Mouse (Mus musculus) ES-E14 (cell line): Measurements from ENCODE around the gene Haus2. TPM values are rescaled to one million over a fixed set of nuclear protein-coding genes. Genes with fewer than 3 reads are reported as not detected.

Experiments
- DNase-seq: peaks from one replicate; pipeline ENCODE4 v3.0.0-alpha.2; 2013; ENCODE audit warnings: low read depth, low spot score
- H3K27ac ChIP-seq: 2 replicates; pipeline ENCODE4 v1.5.1; 2012; ENCODE audit warnings: low read depth, mild to moderate bottlenecking, low read length, moderate library complexity, mixed read lengths; ENCODE audit not compliant: poor library complexity, insufficient read depth, severe bottlenecking
- H3K36me3 ChIP-seq: 2 replicates; pipeline ENCODE4 v1.6.1; 2012; ENCODE audit warnings: mild to moderate bottlenecking, low read length, moderate library complexity, mixed read lengths; ENCODE audit not compliant: control insufficient read depth, poor library complexity, insufficient read depth, severe bottlenecking
- H3K4me1 ChIP-seq, 2 experiments: fragments of 150-350 bp in 1 of 2; sonication (generic) in 1 of 2; 2 replicates each; pipeline ENCODE4 v1.6.1; 2012; ENCODE audit warnings: low read length in 2 of 2, mild to moderate bottlenecking in 1 of 2, mixed read lengths in 1 of 2; ENCODE audit not compliant: control insufficient read depth in 2 of 2, insufficient read depth in 2 of 2, poor library complexity in 1 of 2
- H3K4me3 ChIP-seq, 2 experiments: fragments of 150-350 bp in 1 of 2; sonication (generic) in 1 of 2; 2 replicates each; pipeline ENCODE4 v1.5.1; 2012; ENCODE audit warnings: low read length in 2 of 2, low read depth in 1 of 2, mild to moderate bottlenecking in 1 of 2, mixed read lengths in 1 of 2; ENCODE audit not compliant: insufficient read depth in 1 of 2, poor library complexity in 1 of 2, severe bottlenecking in 1 of 2
- H3K9ac ChIP-seq: 2 replicates; pipeline ENCODE4 v1.6.1; 2012; ENCODE audit warnings: low read depth, mild to moderate bottlenecking, low read length, mixed read lengths; ENCODE audit not compliant: poor library complexity, insufficient read depth, severe bottlenecking
- H3K9me3 ChIP-seq: fragments of 150-350 bp; sonication (generic); 2 replicates; pipeline ENCODE4 v1.6.1; 2012; ENCODE audit warnings: low read depth, mild to moderate bottlenecking, low read length; ENCODE audit not compliant: control insufficient read depth, insufficient read depth
- CHD2 ChIP-seq: IDR thresholded peaks from 2 replicates; pipeline ENCODE4 v1.6.1; 2014; ENCODE audit warnings: mild to moderate bottlenecking, low read depth, low read length, inconsistent platforms
- HCFC1 ChIP-seq: IDR thresholded peaks from 2 replicates; pipeline ENCODE4 v1.6.1; 2012; ENCODE audit warnings: low read length, inconsistent platforms, borderline replicate concordance; ENCODE audit not compliant: insufficient read depth
- MAFK ChIP-seq: IDR thresholded peaks from 2 replicates; pipeline ENCODE4 v1.6.1; 2014; ENCODE audit warnings: mild to moderate bottlenecking, low read depth, low read length, inconsistent platforms; ENCODE audit not compliant: insufficient read depth
- ZC3H11A ChIP-seq: IDR thresholded peaks from 2 replicates; pipeline ENCODE4 v1.6.1; 2012; ENCODE audit warnings: low read depth, mild to moderate bottlenecking, inconsistent platforms, low read length, borderline replicate concordance
- ZNF384 ChIP-seq: IDR thresholded peaks from 2 replicates; pipeline ENCODE4 v1.6.1; 2012; ENCODE audit warnings: low read depth, low read length, inconsistent platforms
- in situ Hi-C, 2 experiments: fragments of 600-800 bp; cut with MboI; formaldehyde crosslinking; loops; one replicate each; pipeline ENCODE4 v1.15.1; 2025; ENCODE audit warnings: low sequenced_read_pairs in 2 of 2, inconsistent platforms in 1 of 2; ENCODE audit not compliant: unreplicated experiment in 2 of 2
- total RNA-seq: library from RNA; depleted of rRNA; stranded (reverse); fragments of 300-350 nt; gene quantifications from 2 replicates; pipeline ENCODE4 v1.2.3, GENCODE M21; 2012

The Haus2 gene
- total RNA-seq, 1 experiment, result 18.6 TPM

DNA sequence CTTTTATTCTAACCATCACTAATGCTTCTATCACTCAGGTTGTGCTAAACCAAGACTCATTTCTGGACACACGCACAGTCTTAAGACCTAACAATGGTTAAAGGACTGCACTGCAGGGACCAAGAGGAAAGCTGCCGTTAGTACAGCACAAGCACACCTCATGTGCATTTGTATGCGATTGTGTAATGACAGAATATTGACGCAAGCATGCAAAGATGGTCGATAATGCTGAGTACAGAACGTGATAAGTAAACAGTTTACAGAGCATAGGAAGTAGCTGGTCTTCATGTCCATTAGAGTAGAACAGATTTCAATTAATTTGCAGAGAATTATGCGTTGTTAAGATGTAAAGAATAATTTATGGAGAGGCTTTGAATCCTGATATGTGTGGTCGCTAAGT lies 31.7 kb downstream of the Haus2 start:
- Histone ChIP-seq H3K9me3 (no peaks in the 10 kb centered on the region), H3K4me1 (no peaks in the 10 kb centered on the region), H3K27ac (no peak overlapping the region), H3K36me3 (no peaks in the 10 kb centered on the region), H3K4me3 (no peak overlapping the region), H3K9ac (no peak overlapping the region)
- TF ChIP-seq MAFK (no peak), ZC3H11A (no peak), ZNF384 (no peak), HCFC1 (no peak)
- in situ Hi-C loops, result no loop called here
- no peak for DNase-seq

DNA sequence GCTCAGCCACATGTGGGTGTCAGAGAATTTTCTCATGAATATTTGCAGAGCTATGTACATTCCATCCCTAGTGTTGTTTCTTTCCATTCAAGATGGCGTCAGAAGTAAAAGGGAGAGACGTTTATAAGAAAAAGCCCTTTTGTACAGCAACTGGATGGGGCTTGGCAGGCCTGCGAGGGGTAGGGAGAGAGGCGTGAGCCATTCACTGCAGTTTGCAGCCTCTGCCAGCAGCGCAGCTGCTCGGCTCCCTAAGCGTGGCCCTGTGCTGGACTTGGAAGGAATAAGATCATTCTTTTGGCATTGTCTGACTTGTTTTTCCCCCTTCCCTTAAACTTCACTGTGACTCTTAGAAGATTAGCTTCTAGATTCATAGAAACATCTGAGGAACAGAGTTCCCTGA lies 34.7 kb downstream of the Haus2 start:
- H3K36me3 ChIP-seq, result no peaks in the 10 kb centered on the region
- H3K4me3 ChIP-seq, result no peak overlapping the region
- DNase-seq, result no peak
- no peaks in the 10 kb centered on the region for H3K4me1 ChIP-seq
- no peak overlapping the region for H3K27ac ChIP-seq
- in situ Hi-C loops, result no loop called here
- no peaks in the 10 kb centered on the region for H3K9me3 ChIP-seq
- H3K9ac ChIP-seq, result no peak overlapping the region
- TF ChIP-seq ZC3H11A (no peak), CHD2 (no peak)

DNA sequence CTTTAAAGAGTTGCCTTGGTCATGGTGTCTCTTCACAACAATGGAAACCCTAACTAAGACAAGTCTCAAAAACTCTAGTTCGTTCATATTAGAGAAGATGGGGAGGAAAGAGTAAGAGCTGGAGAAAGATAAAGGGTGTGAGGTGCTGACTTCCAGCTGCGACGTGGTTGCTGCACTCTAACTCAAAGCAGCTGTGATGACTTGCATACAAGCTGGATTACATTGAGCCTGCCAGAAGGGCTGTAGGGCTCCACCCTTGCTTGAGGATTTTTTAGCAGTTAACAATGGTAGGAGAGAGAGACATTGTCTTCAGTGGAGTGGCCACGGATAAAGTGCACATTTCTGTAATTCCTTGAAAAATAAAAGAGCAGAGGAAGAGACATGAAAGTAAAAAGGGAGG lies 37.6 kb downstream of the Haus2 start:
- Histone ChIP-seq H3K9me3 (no peaks in the 10 kb centered on the region), H3K4me1 (no peaks in the 10 kb centered on the region), H3K4me3 (no peak overlapping the region), H3K27ac (no peak overlapping the region), H3K9ac (no peak overlapping the region), H3K36me3 (no peaks in the 10 kb centered on the region)
- TF ChIP-seq CHD2, result no peak
- TF ChIP-seq ZNF384, result no peak
- no peak for TF ChIP-seq HCFC1
- TF ChIP-seq ZC3H11A, result no peak
- no peak for TF ChIP-seq MAFK
- in situ Hi-C loops, result no loop called here
- no peak for DNase-seq

DNA sequence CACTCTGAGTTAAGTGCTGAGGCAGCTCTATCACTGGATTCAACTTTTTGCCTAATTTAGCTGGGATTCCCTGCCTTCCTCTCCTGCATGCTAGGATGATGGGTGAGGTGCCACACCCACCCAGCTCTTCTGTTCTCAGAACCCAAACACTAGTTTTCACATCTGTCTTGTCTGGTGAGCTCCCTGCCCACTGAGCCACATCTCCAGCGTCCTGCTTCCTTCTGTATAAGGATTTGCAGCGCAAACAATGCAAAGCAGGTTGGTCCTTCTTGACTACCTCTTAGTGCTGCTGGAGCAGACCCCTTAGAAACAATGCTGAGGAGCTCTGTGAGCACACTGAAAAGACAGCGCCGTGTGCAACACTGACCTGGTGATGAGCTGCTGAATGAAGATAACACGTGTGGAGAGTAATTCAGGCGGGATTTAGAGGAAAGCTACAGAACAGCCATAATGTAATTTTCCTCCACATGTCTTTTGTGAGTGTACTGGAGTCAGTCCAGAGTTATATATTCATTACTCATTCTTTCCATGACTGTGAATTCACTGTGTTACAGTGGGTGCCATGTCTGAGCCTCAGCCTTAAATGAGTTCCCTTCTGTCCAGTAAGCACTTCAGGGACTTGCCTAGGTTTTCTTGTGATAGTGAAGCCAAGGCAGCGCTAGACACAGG lies 43.2 kb downstream of the Haus2 start:
- no peak overlapping the region for H3K27ac ChIP-seq
- DNase-seq, result no peak
- no peaks in the 10 kb centered on the region for H3K9me3 ChIP-seq
- in situ Hi-C loops, result no loop called here
- H3K9ac ChIP-seq, result no peak overlapping the region
- no peak overlapping the region for H3K4me3 ChIP-seq
- no peaks in the 10 kb centered on the region for H3K36me3 ChIP-seq
- TF ChIP-seq ZNF384 (no peak), CHD2 (no peak), ZC3H11A (no peak), HCFC1 (no peak), MAFK (no peak)
- H3K4me1 ChIP-seq, result no peaks in the 10 kb centered on the region

DNA sequence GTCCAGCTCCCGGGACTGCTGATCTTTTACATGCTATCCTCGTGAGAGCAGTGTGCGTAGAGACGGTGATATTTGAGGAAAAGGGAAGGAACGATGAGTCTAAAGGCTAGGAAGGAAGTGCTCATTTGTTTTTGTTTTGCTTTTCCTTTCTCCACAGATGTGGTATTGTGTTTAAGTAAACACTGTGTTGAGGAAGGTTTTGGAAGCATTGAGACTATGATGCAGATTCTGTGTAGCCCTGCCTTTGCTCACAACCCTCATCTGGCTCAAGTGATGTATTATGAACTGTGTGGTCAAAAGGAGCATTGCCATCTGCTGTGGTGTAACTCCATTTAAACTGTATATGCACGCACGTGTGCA lies 43.7 kb downstream of the Haus2 start:
- Histone ChIP-seq H3K9me3 (no peaks in the 10 kb centered on the region), H3K27ac (no peak overlapping the region), H3K36me3 (no peaks in the 10 kb centered on the region), H3K4me1 (no peaks in the 10 kb centered on the region), H3K9ac (no peak overlapping the region), H3K4me3 (no peak overlapping the region)
- no peak for DNase-seq
- TF ChIP-seq MAFK, result no peak
- no peak for TF ChIP-seq HCFC1
- no peak for TF ChIP-seq CHD2
- TF ChIP-seq ZC3H11A, result no peak
- no peak for TF ChIP-seq ZNF384
- in situ Hi-C loops, result no loop called here
